Mouse (Mus musculus): ENCODE results near the gene Cryba1. TPM values are rescaled to one million over a fixed set of nuclear protein-coding genes. Genes with fewer than 3 reads are reported as not detected.

The Cryba1 gene
- total and polyA plus RNA-seq, 3 experiments = 0.27 TPM; not detected in 2

GRCm38 (mm10) chr11:77705920-77706319 is 19.2 kb downstream of the Cryba1 start:
- H3K9me3 ChIP-seq (replicated peaks) = no peaks in the 10 kb centered on the region
- ATAC-seq (ENCODE audit: extremely low read depth, insufficient number of reproducible peaks, low FRiP score, poor library complexity, severe bottlenecking) = peak; percentile 60
- peaks cover 27% of the 10 kb centered on the region for H3K4me1 ChIP-seq (ENCODE audit: insufficient read depth, low read depth, low read length)
- peaks cover 76% of the 10 kb centered on the region for H3K36me3 ChIP-seq (replicated peaks)
- TF ChIP-seq GATA2 (IDR thresholded peaks at IDR 0.05; ENCODE audit: borderline replicate concordance, low read depth, low read length) (no peak), TAL1 (conservative IDR thresholded peaks at IDR 0.05; ENCODE audit: low read depth, low read length) (no peak), GATA1 (IDR thresholded peaks at IDR 0.05; ENCODE audit: borderline replicate concordance, low read length) (no peak), CTCF (IDR thresholded peaks at IDR 0.05; ENCODE audit: low read depth, low read length) (no peak), POLR2AphosphoS5 (IDR thresholded peaks at IDR 0.05; ENCODE audit: insufficient replicate concordance, low read depth, low read length) (no peak)
- no peak for DNase-seq (ENCODE audit: low spot score)
- H3K27me3 ChIP-seq (ENCODE audit: insufficient read depth, low read length) = no peaks in the 10 kb centered on the region
- no peak overlapping the region for H3K4me3 ChIP-seq (ENCODE audit: low read depth, low read length)

GRCm38 (mm10) chr11:77697232-77697631 is 27.9 kb downstream of the Cryba1 start:
- Histone ChIP-seq H3K9me3 (replicated peaks) (no peaks in the 10 kb centered on the region), H3K4me3 (ENCODE audit: low read depth, low read length) (no peak overlapping the region), H3K36me3 (replicated peaks) (peaks cover 78% of the 10 kb centered on the region), H3K27me3 (ENCODE audit: insufficient read depth, low read length) (no peaks in the 10 kb centered on the region), H3K4me1 (ENCODE audit: insufficient read depth, low read depth, low read length) (peaks cover 33% of the 10 kb centered on the region)
- ATAC-seq (ENCODE audit: extremely low read depth, insufficient number of reproducible peaks, low FRiP score, poor library complexity, severe bottlenecking) (no peak), DNase-seq (ENCODE audit: low spot score) (no peak)
- TF ChIP-seq POLR2AphosphoS5 (IDR thresholded peaks at IDR 0.05; ENCODE audit: insufficient replicate concordance, low read depth, low read length) = no peak
- no peak for TF ChIP-seq GATA1 (IDR thresholded peaks at IDR 0.05; ENCODE audit: borderline replicate concordance, low read length)
- no peak for TF ChIP-seq CTCF (IDR thresholded peaks at IDR 0.05; ENCODE audit: low read depth, low read length)
- no peak for TF ChIP-seq GATA2 (IDR thresholded peaks at IDR 0.05; ENCODE audit: borderline replicate concordance, low read depth, low read length)
- no peak for TF ChIP-seq TAL1 (conservative IDR thresholded peaks at IDR 0.05; ENCODE audit: low read depth, low read length)

GRCm38 (mm10) chr11:77693026-77693425 is 32.1 kb downstream of the Cryba1 start:
- Histone ChIP-seq H3K36me3 (replicated peaks) (peaks cover 79% of the 10 kb centered on the region), H3K27me3 (ENCODE audit: insufficient read depth, low read length) (no peaks in the 10 kb centered on the region), H3K4me3 (ENCODE audit: low read depth, low read length) (peak overlapping the region; percentile 13; the same call in 1 of the 2 replicates), H3K9me3 (replicated peaks) (no peaks in the 10 kb centered on the region), H3K4me1 (ENCODE audit: insufficient read depth, low read depth, low read length) (peaks cover 54% of the 10 kb centered on the region)
- TF ChIP-seq GATA2 (IDR thresholded peaks at IDR 0.05; ENCODE audit: borderline replicate concordance, low read depth, low read length) (no peak), POLR2AphosphoS5 (IDR thresholded peaks at IDR 0.05; ENCODE audit: insufficient replicate concordance, low read depth, low read length) (no peak), CTCF (IDR thresholded peaks at IDR 0.05; ENCODE audit: low read depth, low read length) (no peak), TAL1 (conservative IDR thresholded peaks at IDR 0.05; ENCODE audit: low read depth, low read length) (no peak), GATA1 (IDR thresholded peaks at IDR 0.05; ENCODE audit: borderline replicate concordance, low read length) (no peak)
- no peak for ATAC-seq (ENCODE audit: extremely low read depth, insufficient number of reproducible peaks, low FRiP score, poor library complexity, severe bottlenecking)
- DNase-seq (ENCODE audit: low spot score) = no peak

GRCm38 (mm10) chr11:77687541-77688131 is 37.4 kb downstream of the Cryba1 start:
- peaks cover 38% of the 10 kb centered on the region for H3K36me3 ChIP-seq (replicated peaks)
- TF ChIP-seq TAL1 (conservative IDR thresholded peaks at IDR 0.05; ENCODE audit: low read depth, low read length) (no peak), CTCF (IDR thresholded peaks at IDR 0.05; ENCODE audit: low read depth, low read length) (no peak), GATA1 (IDR thresholded peaks at IDR 0.05; ENCODE audit: borderline replicate concordance, low read length) (no peak), GATA2 (IDR thresholded peaks at IDR 0.05; ENCODE audit: borderline replicate concordance, low read depth, low read length) (no peak), POLR2AphosphoS5 (IDR thresholded peaks at IDR 0.05; ENCODE audit: insufficient replicate concordance, low read depth, low read length) (no peak)
- DNase-seq (ENCODE audit: low spot score) (peak; percentile 40), ATAC-seq (ENCODE audit: extremely low read depth, insufficient number of reproducible peaks, low FRiP score, poor library complexity, severe bottlenecking) (no peak)
- peaks cover 41% of the 10 kb centered on the region for H3K4me1 ChIP-seq (ENCODE audit: insufficient read depth, low read depth, low read length)
- peak overlapping the region; percentile 92 for H3K4me3 ChIP-seq (ENCODE audit: low read depth, low read length)
- H3K9me3 ChIP-seq (replicated peaks) = no peaks in the 10 kb centered on the region
- no peaks in the 10 kb centered on the region for H3K27me3 ChIP-seq (ENCODE audit: insufficient read depth, low read length)

GRCm38 (mm10) chr11:77686841-77687540 is 38.1 kb downstream of the Cryba1 start:
- no peak for ATAC-seq (ENCODE audit: extremely low read depth, insufficient number of reproducible peaks, low FRiP score, poor library complexity, severe bottlenecking)

GRCm38 (mm10) chr11:77686346-77686840 is 38.7 kb downstream of the Cryba1 start:
- H3K36me3 ChIP-seq (replicated peaks) = peaks cover 26% of the 10 kb centered on the region
- no peaks in the 10 kb centered on the region for H3K27me3 ChIP-seq (ENCODE audit: insufficient read depth, low read length)
- H3K4me3 ChIP-seq (ENCODE audit: low read depth, low read length) = peak overlapping the region; percentile 92
- peaks cover 29% of the 10 kb centered on the region for H3K4me1 ChIP-seq (ENCODE audit: insufficient read depth, low read depth, low read length)
- TF ChIP-seq TAL1 (conservative IDR thresholded peaks at IDR 0.05; ENCODE audit: low read depth, low read length) (no peak), POLR2AphosphoS5 (IDR thresholded peaks at IDR 0.05; ENCODE audit: insufficient replicate concordance, low read depth, low read length) (no peak), CTCF (IDR thresholded peaks at IDR 0.05; ENCODE audit: low read depth, low read length) (no peak), GATA1 (IDR thresholded peaks at IDR 0.05; ENCODE audit: borderline replicate concordance, low read length) (no peak), GATA2 (IDR thresholded peaks at IDR 0.05; ENCODE audit: borderline replicate concordance, low read depth, low read length) (no peak)
- H3K9me3 ChIP-seq (replicated peaks) = no peaks in the 10 kb centered on the region
- peak; percentile 35 for DNase-seq (ENCODE audit: low spot score)
- no peak for ATAC-seq (ENCODE audit: extremely low read depth, insufficient number of reproducible peaks, low FRiP score, poor library complexity, severe bottlenecking)

More at GRCm38 (mm10) chr11:77686841-77687540, 38.1 kb downstream of the Cryba1 start:
- Histone ChIP-seq H3K27me3 (ENCODE audit: insufficient read depth, low read length) (no peaks in the 10 kb centered on the region), H3K36me3 (replicated peaks) (peaks cover 32% of the 10 kb centered on the region), H3K4me3 (ENCODE audit: low read depth, low read length) (peak overlapping the region; percentile 92), H3K4me1 (ENCODE audit: insufficient read depth, low read depth, low read length) (peaks cover 35% of the 10 kb centered on the region), H3K9me3 (replicated peaks) (no peaks in the 10 kb centered on the region)
- DNase-seq (ENCODE audit: low spot score) = peak; percentile 62
- no peak for TF ChIP-seq POLR2AphosphoS5 (IDR thresholded peaks at IDR 0.05; ENCODE audit: insufficient replicate concordance, low read depth, low read length)
- no peak for TF ChIP-seq CTCF (IDR thresholded peaks at IDR 0.05; ENCODE audit: low read depth, low read length)
- no peak for TF ChIP-seq TAL1 (conservative IDR thresholded peaks at IDR 0.05; ENCODE audit: low read depth, low read length)
- no peak for TF ChIP-seq GATA1 (IDR thresholded peaks at IDR 0.05; ENCODE audit: borderline replicate concordance, low read length)
- TF ChIP-seq GATA2 (IDR thresholded peaks at IDR 0.05; ENCODE audit: borderline replicate concordance, low read depth, low read length) = no peak
